Mouse (Mus musculus) embryonic facial prominence, embryonic 12.5 days (tissue): ENCODE measurements around the gene Vars2. TPM values are rescaled to one million over a fixed set of nuclear protein-coding genes. Genes with fewer than 3 reads are reported as not detected.
A peak's percentile ranks its signal among the peaks of the same experiment; 100 is the strongest.

ENCODE experiments used
- ATAC-seq: fragments of 200-750 bp; cut with Nextera tagmentation; 2 replicates; pipeline ENCODE4 v1.8.0; 2017; ENCODE audit not compliant: insufficient number of reproducible peaks, insufficient read depth, low FRiP score, low TSS enrichment
- H3K27ac ChIP-seq: fragments of 300-500 bp; sonication (generic); 2 replicates; pipeline ENCODE4 v1.5.1; 2016; ENCODE audit warnings: mild to moderate bottlenecking
- H3K27me3 ChIP-seq: fragments of 300-500 bp; sonication (generic); 2 replicates; pipeline ENCODE4 v1.6.1; 2016; ENCODE audit warnings: mild to moderate bottlenecking, moderate library complexity
- H3K36me3 ChIP-seq: fragments of 300-500 bp; sonication (generic); 2 replicates; pipeline ENCODE4 v1.6.1; 2016; ENCODE audit warnings: mild to moderate bottlenecking
- H3K4me1 ChIP-seq: fragments of 300-500 bp; sonication (generic); 2 replicates; pipeline ENCODE4 v1.6.1; 2016
- H3K4me2 ChIP-seq: fragments of 300-500 bp; sonication (generic); replicated peaks from 2 replicates; pipeline ENCODE4 v1.6.1; 2016; ENCODE audit warnings: mild to moderate bottlenecking, moderate library complexity
- H3K4me3 ChIP-seq: fragments of 300-500 bp; sonication (generic); 2 replicates; pipeline ENCODE4 v1.5.1; 2016; ENCODE audit warnings: mild to moderate bottlenecking
- H3K9ac ChIP-seq: fragments of 300-500 bp; sonication (generic); 2 replicates; pipeline ENCODE4 v1.6.1; 2016; ENCODE audit warnings: mild to moderate bottlenecking, moderate library complexity
- H3K9me3 ChIP-seq: fragments of 300-500 bp; sonication (generic); 2 replicates; pipeline ENCODE4 v1.6.1; 2016; ENCODE audit warnings: mild to moderate bottlenecking, moderate library complexity
- WGBS: fragments of 180-500 bp; shearing (Covaris S2); methylation state at CpG from one replicate; pipeline ENCODE4 v1.1.7; 2016; 5-methylcytosine and 5-hydroxymethylcytosine counted together
- polyA plus RNA-seq: library from polyadenylated mRNA; unstranded; fragments of >200 nt; fragmentation: Nextera tagmentation; extraction: Ambion mirVana; gene quantifications from 2 replicates; pipeline ENCODE4 v1.2.1, GENCODE M21; 2016

Vars2 gene
- 18.5 and 23.6 TPM in 2 replicates for polyA plus RNA-seq

DNA sequence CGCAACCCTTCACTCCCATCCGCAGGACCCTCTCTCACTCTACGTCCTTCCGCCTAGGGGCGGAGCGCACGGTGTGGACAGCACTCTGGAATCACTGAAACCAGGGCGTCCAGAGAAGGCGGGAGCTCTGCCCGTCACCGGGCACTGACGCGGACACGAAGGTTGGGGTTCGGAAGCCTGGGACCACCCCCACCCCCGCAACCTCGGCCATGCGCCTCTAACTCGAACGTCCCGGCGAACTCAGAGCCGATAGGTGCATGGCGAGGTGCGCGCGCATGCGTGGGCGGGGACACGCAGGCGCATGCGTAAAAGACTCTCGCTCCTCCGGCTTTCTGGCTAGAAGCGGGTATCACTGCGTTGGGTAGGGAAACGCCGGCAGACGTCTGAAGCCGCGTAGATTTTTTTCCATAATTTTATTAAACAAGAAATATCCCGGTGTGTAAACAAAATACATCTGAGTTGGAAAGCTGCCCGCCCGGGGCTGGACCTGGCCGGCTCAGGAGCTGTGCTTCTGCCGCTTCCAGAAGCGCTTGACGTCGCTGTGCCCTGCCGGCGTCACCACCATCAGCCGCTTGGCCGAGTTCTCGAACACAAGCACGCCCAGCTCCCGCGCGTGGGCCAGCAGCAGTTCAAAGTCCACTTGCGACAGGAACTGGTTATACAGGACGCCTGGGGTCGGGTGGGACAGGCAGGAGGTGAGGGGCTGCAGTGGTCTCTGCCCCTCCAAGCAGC is at the start of gene Vars2:
TSS of gene Vars2 (minus strand) at position 259 of the 732 bp plus-strand sequence.
- peak; percentile 84 for ATAC-seq
- 0% methylated on average over 61 of the region's 61 CpGs for WGBS
- H3K36me3 ChIP-seq: peaks cover 38% of the 10 kb centered on the region

GRCm38 (mm10) chr17:35717080-35717479 is 49.7 kb upstream of the Vars2 start:
- Histone ChIP-seq H3K27me3 (no peaks in the 10 kb centered on the region), H3K27ac (no peak overlapping the region), H3K4me3 (no peak overlapping the region), H3K4me1 (peaks cover 8% of the 10 kb centered on the region), H3K9me3 (no peaks in the 10 kb centered on the region), H3K9ac (no peak overlapping the region), H3K36me3 (no peaks in the 10 kb centered on the region), H3K4me2 (no peak overlapping the region)
- ATAC-seq: no peak
- WGBS: 92% methylated on average over 6 of the region's 6 CpGs

More for the DNA sequence above, at the start of gene Vars2:
- Histone ChIP-seq H3K9ac (peak within 1 kb of the TSS; percentile 90), H3K9me3 (no peaks in the 10 kb centered on the region), H3K4me2 (peak within 1 kb of the TSS; percentile 89), H3K27ac (peak within 1 kb of the TSS; percentile 85), H3K4me1 (peaks cover 16% of the 10 kb centered on the region), H3K4me3 (peak within 1 kb of the TSS; percentile 72), H3K27me3 (no peaks in the 10 kb centered on the region)

GRCm38 (mm10) chr17:35716114-35716513 is 48.7 kb upstream of the Vars2 start:
- Histone ChIP-seq H3K4me2 (no peak overlapping the region), H3K27me3 (no peaks in the 10 kb centered on the region), H3K4me3 (no peak overlapping the region), H3K4me1 (peaks cover 11% of the 10 kb centered on the region), H3K36me3 (no peaks in the 10 kb centered on the region), H3K9ac (no peak overlapping the region), H3K9me3 (no peaks in the 10 kb centered on the region), H3K27ac (no peak overlapping the region)
- WGBS: 85% methylated on average over 3 of the region's 3 CpGs
- no peak for ATAC-seq

GRCm38 (mm10) chr17:35710705-35711347 is 43.4 kb upstream of the Vars2 start:
- H3K9ac ChIP-seq: no peak overlapping the region
- peak overlapping the region; percentile 3; the same call in 1 of the 2 replicates for H3K4me2 ChIP-seq
- no peaks in the 10 kb centered on the region for H3K27me3 ChIP-seq
- peak overlapping the region; percentile 65 for H3K27ac ChIP-seq
- 33% methylated on average over 8 of the region's 8 CpGs for WGBS
- H3K4me1 ChIP-seq: peaks cover 15% of the 10 kb centered on the region
- no peak overlapping the region for H3K4me3 ChIP-seq
- no peaks in the 10 kb centered on the region for H3K36me3 ChIP-seq
- no peaks in the 10 kb centered on the region for H3K9me3 ChIP-seq
- peak; percentile 82 for ATAC-seq

DNA sequence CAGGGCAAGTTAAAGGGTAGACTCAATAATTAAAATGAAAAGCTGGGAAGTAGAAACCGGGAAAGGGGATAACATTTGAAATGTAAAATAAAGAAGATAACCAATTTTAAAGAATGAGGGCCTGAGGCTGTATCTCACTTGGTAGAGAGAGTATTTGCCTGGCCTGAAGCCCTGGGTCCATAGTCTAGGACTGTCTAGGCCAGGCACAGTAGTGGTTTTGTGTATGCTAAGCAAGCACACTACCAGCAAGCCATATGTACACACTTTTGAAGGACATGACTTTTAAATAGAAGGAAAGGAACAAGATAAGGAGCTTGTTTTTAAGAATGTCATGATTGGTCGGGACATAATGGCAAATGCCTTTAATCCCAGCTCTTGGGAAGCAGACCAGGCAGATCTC is 41.2 kb upstream of the Vars2 start:
- H3K27ac ChIP-seq: no peak overlapping the region
- ATAC-seq: no peak
- no peak overlapping the region for H3K4me2 ChIP-seq
- 76% methylated on average over 2 of the region's 2 CpGs for WGBS
- peaks cover 29% of the 10 kb centered on the region for H3K4me1 ChIP-seq
- no peaks in the 10 kb centered on the region for H3K36me3 ChIP-seq
- no peak overlapping the region for H3K4me3 ChIP-seq
- H3K27me3 ChIP-seq: no peaks in the 10 kb centered on the region
- H3K9me3 ChIP-seq: no peaks in the 10 kb centered on the region
- H3K9ac ChIP-seq: no peak overlapping the region

DNA sequence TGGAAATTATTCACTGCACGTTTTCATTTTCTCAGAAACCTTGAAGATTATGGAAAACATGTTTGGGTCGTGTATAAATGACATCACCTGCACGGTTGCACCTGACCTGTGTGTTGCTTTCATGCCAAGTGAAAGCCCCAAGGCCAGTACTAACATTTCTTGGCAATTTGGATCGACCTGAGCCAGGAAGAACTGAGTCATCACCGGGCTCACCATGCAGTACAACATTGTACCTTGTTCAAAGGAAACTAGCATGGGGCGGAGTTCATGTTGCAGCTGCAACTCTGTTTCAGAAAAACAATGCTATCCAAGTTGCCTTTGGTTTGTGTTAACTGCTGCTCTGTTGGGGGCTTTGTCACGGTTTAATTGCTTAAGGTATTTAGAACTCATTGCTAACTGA is 40.5 kb upstream of the Vars2 start:
- H3K27ac ChIP-seq: no peak overlapping the region
- ATAC-seq: no peak
- no peaks in the 10 kb centered on the region for H3K36me3 ChIP-seq
- H3K4me3 ChIP-seq: no peak overlapping the region
- WGBS: 61% methylated on average over 7 of the region's 7 CpGs
- no peak overlapping the region for H3K9ac ChIP-seq
- no peaks in the 10 kb centered on the region for H3K9me3 ChIP-seq
- no peaks in the 10 kb centered on the region for H3K27me3 ChIP-seq
- peaks cover 33% of the 10 kb centered on the region for H3K4me1 ChIP-seq
- H3K4me2 ChIP-seq: no peak overlapping the region

- no peak for ATAC-seq
- no peak overlapping the region for H3K27ac ChIP-seq
- H3K4me3 ChIP-seq: no peak overlapping the region
- peaks cover 4% of the 10 kb centered on the region; the same call in 1 of the 2 replicates for H3K27me3 ChIP-seq
- no peaks in the 10 kb centered on the region for H3K9me3 ChIP-seq
- no peak overlapping the region for H3K4me2 ChIP-seq
- WGBS: 18% methylated on average over 4 of the region's 4 CpGs
- H3K4me1 ChIP-seq: peaks cover 45% of the 10 kb centered on the region
- H3K9ac ChIP-seq: no peak overlapping the region
- no peaks in the 10 kb centered on the region for H3K36me3 ChIP-seq
Observed at GRCm38 (mm10) chr17:35705836-35706235, 38.4 kb upstream of the Vars2 start.

- H3K4me1 ChIP-seq: peaks cover 38% of the 10 kb centered on the region
- H3K4me3 ChIP-seq: peak within 1 kb of the TSS; percentile 37
- no peak for ATAC-seq
- H3K27ac ChIP-seq: peak within 1 kb of the TSS; percentile 89
- peak within 1 kb of the TSS; percentile 45 for H3K4me2 ChIP-seq
- H3K36me3 ChIP-seq: no peaks in the 10 kb centered on the region
- peaks cover 6% of the 10 kb centered on the region; the same call in 1 of the 2 replicates for H3K27me3 ChIP-seq
- peak within 1 kb of the TSS; percentile 38 for H3K9ac ChIP-seq
- WGBS: 9% methylated on average over 19 of the region's 19 CpGs
- no peaks in the 10 kb centered on the region for H3K9me3 ChIP-seq
Observed at GRCm38 (mm10) chr17:35704621-35705464, 37.5 kb upstream of the Vars2 start, which contains the start of gene Ddr1. Gene Ddr1 (minus strand): TSS chr17:35704621.

- WGBS: 5% methylated on average over 13 of the region's 14 CpGs
- H3K27me3 ChIP-seq: peaks cover 9% of the 10 kb centered on the region; the same call in 1 of the 2 replicates
- H3K4me1 ChIP-seq: peaks cover 48% of the 10 kb centered on the region
- peak overlapping the region; percentile 37 for H3K4me3 ChIP-seq
- H3K36me3 ChIP-seq: no peaks in the 10 kb centered on the region
- peak overlapping the region; percentile 38 for H3K9ac ChIP-seq
- peak overlapping the region; percentile 45 for H3K4me2 ChIP-seq
- peak overlapping the region; percentile 89 for H3K27ac ChIP-seq
- no peaks in the 10 kb centered on the region for H3K9me3 ChIP-seq
- ATAC-seq: peak; percentile 58; the same call in 1 of the 2 replicates
Observed at GRCm38 (mm10) chr17:35703751-35704271, 36.4 kb upstream of the Vars2 start.

DNA sequence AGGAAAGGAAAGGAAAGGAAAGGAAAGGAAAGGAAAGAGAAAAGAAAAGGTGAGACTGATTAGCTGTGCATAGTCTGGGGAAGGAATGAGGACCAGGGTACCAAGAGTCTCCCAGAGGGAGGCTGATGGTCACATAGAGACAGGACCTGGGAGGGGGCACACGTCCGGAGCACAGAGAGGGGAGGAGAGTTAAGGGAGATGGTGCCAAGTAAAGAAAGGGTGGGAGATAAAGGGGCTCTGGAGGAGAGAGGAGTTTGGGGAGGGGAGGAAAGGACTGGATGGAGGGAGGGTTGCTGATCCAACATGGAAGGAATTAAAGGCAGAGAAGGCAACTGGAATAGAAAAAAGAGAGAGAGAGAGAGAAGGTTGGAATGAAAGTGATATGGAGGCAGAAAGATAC is 35.7 kb upstream of the Vars2 start:
- Histone ChIP-seq H3K27ac (peak overlapping the region; percentile 87), H3K9ac (peak overlapping the region; percentile 27; the same call in 1 of the 2 replicates), H3K4me1 (peaks cover 53% of the 10 kb centered on the region), H3K9me3 (no peaks in the 10 kb centered on the region), H3K27me3 (peaks cover 9% of the 10 kb centered on the region; the same call in 1 of the 2 replicates), H3K36me3 (no peaks in the 10 kb centered on the region), H3K4me2 (peak overlapping the region; percentile 64), H3K4me3 (peak overlapping the region; percentile 56)
- no peak for ATAC-seq
- WGBS: 7% methylated on average over 2 of the region's 2 CpGs

DNA sequence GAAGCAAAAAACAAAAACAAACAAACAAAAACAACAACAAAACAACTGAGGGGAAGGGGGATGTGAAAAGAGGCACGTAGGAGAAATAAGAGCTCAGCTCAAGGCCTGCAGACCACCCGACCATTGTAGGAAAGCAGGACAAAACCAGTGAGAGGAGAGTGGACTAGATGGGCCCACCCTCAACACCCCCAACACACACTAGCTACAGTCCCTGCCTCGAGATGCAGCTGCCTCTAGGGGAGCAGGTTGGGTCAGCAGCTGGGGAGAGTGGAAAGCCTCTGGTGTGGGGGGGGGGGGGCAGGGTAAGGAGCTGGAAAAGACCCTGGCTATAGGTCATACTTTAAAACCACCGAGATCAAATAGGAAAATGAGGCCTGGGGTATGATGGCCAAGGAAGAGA is 35.2 kb upstream of the Vars2 start:
- H3K36me3 ChIP-seq: no peaks in the 10 kb centered on the region
- H3K4me3 ChIP-seq: peak overlapping the region; percentile 56
- no peaks in the 10 kb centered on the region for H3K9me3 ChIP-seq
- WGBS: 15% methylated on average over 4 of the region's 4 CpGs
- peak overlapping the region; percentile 64 for H3K4me2 ChIP-seq
- H3K9ac ChIP-seq: peak overlapping the region; percentile 72
- peak overlapping the region; percentile 87 for H3K27ac ChIP-seq
- H3K4me1 ChIP-seq: peaks cover 58% of the 10 kb centered on the region
- ATAC-seq: no peak
- H3K27me3 ChIP-seq: peaks cover 11% of the 10 kb centered on the region
